Mouse (Mus musculus): ENCODE results near the gene Fbln5.
A peak's percentile ranks its signal among the peaks of the same experiment; 100 is the strongest.

Gene Fbln5

GRCm38 (mm10) chr12:101810515-101810914 is 8.3 kb downstream of the Fbln5 start:
- peak; percentile 83 for DNase-seq (ENCODE audit: inconsistent ontology term)

GRCm38 (mm10) chr12:101807400-101807799 is 11.5 kb downstream of the Fbln5 start:
- DNase-seq (ENCODE audit: inconsistent ontology term), result peak; percentile 33

- no peak for DNase-seq (ENCODE audit: inconsistent ontology term)
Measured at GRCm38 (mm10) chr12:101802445-101802844, 16.4 kb downstream of the Fbln5 start.

- no peak for DNase-seq (ENCODE audit: inconsistent ontology term)
Measured at GRCm38 (mm10) chr12:101801744-101802143, 17.1 kb downstream of the Fbln5 start.

GRCm38 (mm10) chr12:101801051-101801450 is 17.8 kb downstream of the Fbln5 start:
- DNase-seq (ENCODE audit: inconsistent ontology term), result no peak

- DNase-seq (ENCODE audit: inconsistent ontology term), result no peak
Measured at GRCm38 (mm10) chr12:101798189-101798922, 20.5 kb downstream of the Fbln5 start.

- DNase-seq (ENCODE audit: inconsistent ontology term), result peak; percentile 55
Measured at GRCm38 (mm10) chr12:101794458-101794857, 24.4 kb downstream of the Fbln5 start.

- peak; percentile 64 for DNase-seq (ENCODE audit: inconsistent ontology term)
Measured at GRCm38 (mm10) chr12:101793221-101793621, 25.6 kb downstream of the Fbln5 start.

GRCm38 (mm10) chr12:101792684-101793083 is 26.2 kb downstream of the Fbln5 start:
- DNase-seq (ENCODE audit: inconsistent ontology term), result no peak

GRCm38 (mm10) chr12:101789767-101790166 is 29.1 kb downstream of the Fbln5 start:
- DNase-seq (ENCODE audit: inconsistent ontology term), result no peak

GRCm38 (mm10) chr12:101789250-101789649 is 29.6 kb downstream of the Fbln5 start:
- DNase-seq (ENCODE audit: inconsistent ontology term), result no peak

- no peak for DNase-seq (ENCODE audit: inconsistent ontology term)
Measured at GRCm38 (mm10) chr12:101782787-101783186, 36.1 kb downstream of the Fbln5 start.

GRCm38 (mm10) chr12:101780915-101781314 is 37.9 kb downstream of the Fbln5 start:
- DNase-seq (ENCODE audit: inconsistent ontology term), result no peak

GRCm38 (mm10) chr12:101777613-101778325 is 41.1 kb downstream of the Fbln5 start:
- peak; percentile 81 for DNase-seq (ENCODE audit: inconsistent ontology term)

GRCm38 (mm10) chr12:101776383-101776782 is 42.5 kb downstream of the Fbln5 start:
- DNase-seq (ENCODE audit: inconsistent ontology term), result no peak

GRCm38 (mm10) chr12:101774116-101774515 is 44.7 kb downstream of the Fbln5 start:
- no peak for DNase-seq (ENCODE audit: inconsistent ontology term)

- DNase-seq (ENCODE audit: inconsistent ontology term), result no peak
Measured at GRCm38 (mm10) chr12:101772962-101773361, 45.9 kb downstream of the Fbln5 start.

- no peak for DNase-seq (ENCODE audit: inconsistent ontology term)
Measured at GRCm38 (mm10) chr12:101770283-101771015, 48.4 kb downstream of the Fbln5 start.

- no peak for DNase-seq (ENCODE audit: inconsistent ontology term)
Measured at GRCm38 (mm10) chr12:101767306-101768053, 51.4 kb downstream of the Fbln5 start.

- DNase-seq (ENCODE audit: inconsistent ontology term), result peak; percentile 15
Measured at GRCm38 (mm10) chr12:101766228-101766852, 52.5 kb downstream of the Fbln5 start.

GRCm38 (mm10) chr12:101764870-101765269 is 54.0 kb downstream of the Fbln5 start:
- no peak for DNase-seq (ENCODE audit: inconsistent ontology term)
